Mouse (Mus musculus) heart, embryonic 16.5 days (tissue): ENCODE data around the gene Tcf15. TPM values are rescaled to one million over a fixed set of nuclear protein-coding genes. Genes with fewer than 3 reads are reported as not detected.

Source experiments
- ATAC-seq: fragments of 200-750 bp; cut with Nextera tagmentation; replicated peaks from 2 replicates; pipeline ENCODE4 v1.8.0; 2017; ENCODE audit warnings: moderate number of reproducible peaks; ENCODE audit not compliant: insufficient read depth, low FRiP score; ENCODE audit errors: extremely low read depth
- H3K27ac ChIP-seq: fragments of 300-500 bp; sonication (generic); 2 replicates; pipeline ENCODE4 v1.5.1; 2014; ENCODE audit warnings: mild to moderate bottlenecking, low read length, control low read depth, moderate library complexity
- H3K27me3 ChIP-seq: fragments of 300-500 bp; sonication (generic); 2 replicates; pipeline ENCODE4 v1.6.1; 2014; ENCODE audit warnings: low read length, mixed read lengths; ENCODE audit not compliant: control insufficient read depth, insufficient read depth
- H3K36me3 ChIP-seq: fragments of 300-500 bp; sonication (generic); 2 replicates; pipeline ENCODE4 v1.6.1; 2014; ENCODE audit not compliant: control insufficient read depth, insufficient read depth
- H3K4me1 ChIP-seq: fragments of 300-500 bp; sonication (generic); 2 replicates; pipeline ENCODE4 v1.6.1; 2014; ENCODE audit warnings: low read length, mixed read lengths; ENCODE audit not compliant: control insufficient read depth, insufficient read depth
- H3K4me2 ChIP-seq: fragments of 300-500 bp; sonication (generic); 2 replicates; pipeline ENCODE4 v1.6.1; 2014; ENCODE audit warnings: low read depth, mild to moderate bottlenecking, control low read depth, low read length
- H3K4me3 ChIP-seq: fragments of 300-500 bp; sonication (generic); 2 replicates; pipeline ENCODE4 v1.5.1; 2014; ENCODE audit warnings: mild to moderate bottlenecking, control low read depth, low read length
- H3K9ac ChIP-seq: fragments of 300-500 bp; sonication (generic); 2 replicates; pipeline ENCODE4 v1.6.1; 2014; ENCODE audit warnings: low read length, control low read depth
- H3K9me3 ChIP-seq: fragments of 300-500 bp; sonication (generic); replicated peaks from 2 replicates; pipeline ENCODE4 v1.6.1; 2016; ENCODE audit warnings: low read length; ENCODE audit not compliant: control insufficient read depth
- WGBS: fragments of 180-500 bp; shearing (Covaris S2); extraction: QIAGEN DNeasy Blood & Tissue Kit; methylation state at CpG from one replicate; pipeline ENCODE4 v1.1.7; 2014; 5-methylcytosine and 5-hydroxymethylcytosine counted together
- polyA plus RNA-seq: library from polyadenylated mRNA; unstranded; fragments of >200 nt; fragmentation: Nextera tagmentation; extraction: Ambion mirVana; gene quantifications from 2 replicates; pipeline ENCODE4 v1.2.1, GENCODE M21; 2015

The Tcf15 gene
- polyA plus RNA-seq, 1 experiment from 2014 or later = 13.4 TPM

GRCm38 (mm10) chr2:152139191-152139987, 4.0 kb upstream of the Tcf15 start:
- no peaks in the 10 kb centered on the region for H3K9me3 ChIP-seq
- no peak for ATAC-seq
- H3K4me3 ChIP-seq = no peak overlapping the region
- no peak overlapping the region for H3K4me2 ChIP-seq
- no peak overlapping the region for H3K9ac ChIP-seq
- no peaks in the 10 kb centered on the region for H3K36me3 ChIP-seq
- H3K4me1 ChIP-seq = peaks cover 16% of the 10 kb centered on the region
- H3K27ac ChIP-seq = no peak overlapping the region
- H3K27me3 ChIP-seq = peaks cover 36% of the 10 kb centered on the region
- WGBS = 67% methylated on average over 9 of the region's 10 CpGs

GRCm38 (mm10) chr2:152140941-152141340, 2.4 kb upstream of the Tcf15 start:
- no peak for ATAC-seq
- no peak overlapping the region for H3K9ac ChIP-seq
- peaks cover 16% of the 10 kb centered on the region for H3K4me1 ChIP-seq
- peaks cover 50% of the 10 kb centered on the region for H3K27me3 ChIP-seq
- H3K4me2 ChIP-seq = no peak overlapping the region
- H3K9me3 ChIP-seq = no peaks in the 10 kb centered on the region
- WGBS = 50% methylated on average over 11 of the region's 11 CpGs
- H3K4me3 ChIP-seq = no peak overlapping the region
- no peaks in the 10 kb centered on the region for H3K36me3 ChIP-seq
- H3K27ac ChIP-seq = no peak overlapping the region

GRCm38 (mm10) chr2:152141491-152141890, 1.9 kb upstream of the Tcf15 start:
- peaks cover 54% of the 10 kb centered on the region for H3K27me3 ChIP-seq
- 41% methylated on average over 1 of the region's 1 CpGs for WGBS
- H3K4me1 ChIP-seq = peaks cover 16% of the 10 kb centered on the region
- H3K36me3 ChIP-seq = no peaks in the 10 kb centered on the region
- no peaks in the 10 kb centered on the region for H3K9me3 ChIP-seq
- H3K9ac ChIP-seq = no peak overlapping the region
- H3K27ac ChIP-seq = no peak overlapping the region
- peak overlapping the region; percentile 78 for H3K4me2 ChIP-seq
- ATAC-seq = no peak
- H3K4me3 ChIP-seq = peak overlapping the region; percentile 62

- 5% methylated on average over 13 of the region's 13 CpGs for WGBS
- no peak; the same call in 1 of the 2 replicates for ATAC-seq
Observed at GRCm38 (mm10) chr2:152142046-152142445, 1.3 kb upstream of the Tcf15 start.

GRCm38 (mm10) chr2:152142571-152142970, 790 bp upstream of the Tcf15 start:
- Histone ChIP-seq H3K27ac (no peak overlapping the region), H3K9me3 (no peaks in the 10 kb centered on the region), H3K9ac (no peak overlapping the region; the same call in 1 of the 2 replicates), H3K36me3 (no peaks in the 10 kb centered on the region), H3K4me1 (peaks cover 16% of the 10 kb centered on the region), H3K27me3 (peaks cover 57% of the 10 kb centered on the region), H3K4me2 (peak overlapping the region; percentile 78), H3K4me3 (peak overlapping the region; percentile 62)
- 8% methylated on average over 11 of the region's 11 CpGs for WGBS
- ATAC-seq = no peak

More at GRCm38 (mm10) chr2:152142046-152142445, 1.3 kb upstream of the Tcf15 start:
- H3K36me3 ChIP-seq = no peaks in the 10 kb centered on the region
- no peaks in the 10 kb centered on the region for H3K9me3 ChIP-seq
- peaks cover 16% of the 10 kb centered on the region for H3K4me1 ChIP-seq
- H3K9ac ChIP-seq = peak overlapping the region; percentile 30
- H3K27ac ChIP-seq = 0 out of 2 replicates have a peak overlapping the region, but pooled peaks have one; percentile 32
- peaks cover 57% of the 10 kb centered on the region for H3K27me3 ChIP-seq
- peak overlapping the region; percentile 78 for H3K4me2 ChIP-seq
- peak overlapping the region; percentile 62 for H3K4me3 ChIP-seq

GRCm38 (mm10) chr2:152144158-152144450, 743 bp downstream of the Tcf15 start:
- Histone ChIP-seq H3K4me2 (peak overlapping the region; percentile 78), H3K9me3 (no peaks in the 10 kb centered on the region), H3K27ac (no peak overlapping the region), H3K4me3 (peak overlapping the region; percentile 62), H3K4me1 (peaks cover 16% of the 10 kb centered on the region), H3K36me3 (no peaks in the 10 kb centered on the region), H3K27me3 (peaks cover 57% of the 10 kb centered on the region), H3K9ac (peak overlapping the region; percentile 71)
- ATAC-seq = no peak
- 18% methylated on average over 9 of the region's 9 CpGs for WGBS

- Histone ChIP-seq H3K4me1 (peaks cover 16% of the 10 kb centered on the region), H3K36me3 (no peaks in the 10 kb centered on the region), H3K4me2 (peak overlapping the region; percentile 78), H3K4me3 (peak overlapping the region; percentile 62), H3K9ac (peak overlapping the region; percentile 71; the same call in 1 of the 2 replicates), H3K9me3 (no peaks in the 10 kb centered on the region), H3K27ac (no peak overlapping the region), H3K27me3 (peaks cover 57% of the 10 kb centered on the region)
- ATAC-seq = no peak
- 63% methylated on average over 5 of the region's 5 CpGs for WGBS
Observed at GRCm38 (mm10) chr2:152144501-152144900, 1.1 kb downstream of the Tcf15 start.

- H3K4me2 ChIP-seq = peak overlapping the region; percentile 78
- H3K9ac ChIP-seq = no peak overlapping the region
- peaks cover 18% of the 10 kb centered on the region for H3K4me1 ChIP-seq
- no peak overlapping the region for H3K27ac ChIP-seq
- peak overlapping the region; percentile 62 for H3K4me3 ChIP-seq
- H3K36me3 ChIP-seq = no peaks in the 10 kb centered on the region
- peaks cover 53% of the 10 kb centered on the region for H3K27me3 ChIP-seq
- H3K9me3 ChIP-seq = no peaks in the 10 kb centered on the region
- ATAC-seq = no peak
- WGBS = 57% methylated on average over 2 of the region's 2 CpGs
Observed at GRCm38 (mm10) chr2:152145711-152146110, 2.4 kb downstream of the Tcf15 start.

- WGBS = 53% methylated on average over 3 of the region's 3 CpGs
- no peaks in the 10 kb centered on the region for H3K36me3 ChIP-seq
- no peak overlapping the region for H3K27ac ChIP-seq
- ATAC-seq = no peak
- H3K4me3 ChIP-seq = no peak overlapping the region; the same call in 1 of the 2 replicates
- H3K9me3 ChIP-seq = no peaks in the 10 kb centered on the region
- peak overlapping the region; percentile 78; the same call in 1 of the 2 replicates for H3K4me2 ChIP-seq
- H3K27me3 ChIP-seq = peaks cover 43% of the 10 kb centered on the region
- H3K4me1 ChIP-seq = peaks cover 18% of the 10 kb centered on the region
- no peak overlapping the region for H3K9ac ChIP-seq
Observed at GRCm38 (mm10) chr2:152147079-152147478, 3.7 kb downstream of the Tcf15 start.
